Mouse (Mus musculus): Measurements from ENCODE around the gene Auh.

Gene Auh

GRCm38 (mm10) chr13:52800687-52801341 lies 128.7 kb downstream of the Auh start:
- peak; percentile 15 to 23 for DNase-seq (ENCODE audit: low spot score in 2 of 2)

DNA sequence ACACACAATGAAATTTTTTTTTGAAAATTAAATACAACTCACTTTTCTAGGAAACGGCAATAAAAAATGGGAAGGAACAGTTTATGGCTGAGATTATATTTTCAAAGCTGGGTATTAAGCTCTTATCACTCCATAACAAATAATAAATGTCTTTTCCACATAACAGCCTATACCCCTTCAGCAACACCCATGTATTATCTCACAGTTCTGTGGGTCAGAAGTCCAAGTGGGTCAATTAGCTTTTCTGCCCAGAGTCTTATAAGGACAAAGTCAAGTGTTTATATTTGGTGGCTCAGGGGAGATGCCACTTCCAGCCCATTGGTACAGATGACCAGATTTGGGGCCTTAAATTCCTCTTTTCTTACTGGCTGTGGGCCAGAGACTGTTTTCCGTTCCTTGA lies 129.4 kb downstream of the Auh start:
- no peak for DNase-seq (ENCODE audit: low spot score in 2 of 2)

GRCm38 (mm10) chr13:52794232-52794631 lies 135.2 kb downstream of the Auh start:
- no peak for DNase-seq (ENCODE audit: low spot score in 2 of 2)

- DNase-seq (ENCODE audit: low spot score in 2 of 2): no peak
These were observed 136.0 kb downstream of the Auh start for GRCm38 (mm10) chr13:52793434-52793989.

DNA sequence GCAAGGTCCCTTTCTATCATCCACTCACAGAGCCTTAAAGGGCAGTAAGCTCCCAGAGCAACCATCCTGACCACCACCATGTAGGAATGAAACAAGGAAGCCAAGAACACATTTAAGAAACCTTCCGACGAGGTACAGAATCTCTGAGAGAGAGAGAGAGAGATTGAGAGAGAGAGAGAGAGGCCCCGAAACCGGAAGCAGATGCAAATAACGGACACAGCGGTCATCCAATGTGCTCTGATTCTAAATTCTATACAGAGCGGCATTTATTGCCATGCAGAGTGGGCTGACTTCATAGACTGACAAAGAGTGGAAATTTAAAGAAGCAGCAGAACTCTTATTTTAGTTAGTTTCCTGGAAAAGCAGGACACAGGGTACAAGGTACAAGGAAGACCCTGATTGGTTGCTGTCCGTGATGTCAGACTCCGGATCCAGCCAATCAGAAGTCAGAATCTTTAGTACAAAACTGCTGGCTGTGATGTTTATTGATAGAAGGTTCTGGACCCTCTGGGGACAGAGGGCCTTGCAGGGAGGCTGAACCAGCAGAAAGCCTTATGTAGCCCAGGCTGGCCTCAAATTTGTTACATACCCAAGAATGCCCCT lies 137.1 kb downstream of the Auh start:
- DNase-seq (ENCODE audit: low spot score in 2 of 2): no peak

DNA sequence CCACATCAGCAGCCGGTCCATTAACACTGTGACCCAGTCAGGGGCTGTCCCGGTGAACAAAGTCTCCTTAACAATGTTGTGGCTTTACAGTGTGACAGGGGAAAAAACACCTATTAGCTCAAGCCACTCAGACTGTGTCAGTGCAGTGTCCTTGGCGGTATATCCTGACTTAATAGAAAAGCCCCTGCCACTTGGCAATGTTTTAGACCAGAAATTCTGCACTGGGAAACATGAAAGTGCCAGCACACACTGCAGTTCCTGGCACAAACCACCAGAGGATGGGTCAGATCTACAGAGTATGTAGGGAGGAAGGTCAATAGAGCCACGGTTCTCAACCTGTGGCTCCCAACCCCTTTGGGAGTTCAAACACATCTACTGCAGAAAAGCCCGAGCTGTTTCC lies 138.6 kb downstream of the Auh start:
- no peak for DNase-seq (ENCODE audit: low spot score in 2 of 2)
